Mouse (Mus musculus) erythroblast, embryonic 14.5 days (primary cell): ENCODE measurements around the gene Abca14.
"Not testable (repeated sequence)": the region's sequence is repeated elsewhere in the genome, so short reads cannot be mapped to it uniquely, and the experiment has no call there.

Source experiments
- GATA1 ChIP-seq: IDR thresholded peaks from 2 replicates; pipeline ENCODE4 v1.6.1; 2012; ENCODE audit warnings: low read length, inconsistent platforms, mixed read lengths
- TAL1 ChIP-seq: IDR thresholded peaks from 3 replicates; pipeline ENCODE4 v1.6.1; 2012; ENCODE audit warnings: low read length, inconsistent platforms, mixed read lengths

- TF ChIP-seq GATA1, TAL1: not testable (repeated sequence)
These were observed 122.2 kb downstream of the Abca14 start for GRCm38 (mm10) chr7:120325911-120326310.
